Mouse (Mus musculus): ENCODE data around the gene Tmc6. TPM values are rescaled to one million over a fixed set of nuclear protein-coding genes. Genes with fewer than 3 reads are reported as not detected.
"Not testable (repeated sequence)": the region's sequence is repeated elsewhere in the genome, so short reads cannot be mapped to it uniquely, and the experiment has no call there.

The Tmc6 gene
- total RNA-seq (2014; fragmentation: Nextera tagmentation) = 101 and 172 TPM in 2 replicates
- total RNA-seq (2017) = 13.6 and 39.7 TPM in 2 replicates

- peak; percentile 11 for ATAC-seq (replicated peaks; ENCODE audit: low FRiP score, low TSS enrichment, poor library complexity, severe bottlenecking)
These were observed at the start of gene Tmc6, which contains the start of gene Tmc8 for GRCm38 (mm10) chr11:117781993-117782704. TSS of gene Tmc6 (minus strand) at chr11:117782198. TSS of gene Tmc8 (plus strand) at chr11:117782076.

GRCm38 (mm10) chr11:117830401-117830800, 48.4 kb upstream of the Tmc6 start:
- ATAC-seq (replicated peaks; ENCODE audit: low FRiP score, low TSS enrichment, poor library complexity, severe bottlenecking) = peak; percentile 16

GRCm38 (mm10) chr11:117829671-117830215, 47.7 kb upstream of the Tmc6 start:
- ATAC-seq (replicated peaks; ENCODE audit: low FRiP score, low TSS enrichment, poor library complexity, severe bottlenecking) = no peak

- ATAC-seq (replicated peaks; ENCODE audit: low FRiP score, low TSS enrichment, poor library complexity, severe bottlenecking) = peak; percentile 60
These were observed 47.0 kb upstream of the Tmc6 start for GRCm38 (mm10) chr11:117828888-117829604.

DNA sequence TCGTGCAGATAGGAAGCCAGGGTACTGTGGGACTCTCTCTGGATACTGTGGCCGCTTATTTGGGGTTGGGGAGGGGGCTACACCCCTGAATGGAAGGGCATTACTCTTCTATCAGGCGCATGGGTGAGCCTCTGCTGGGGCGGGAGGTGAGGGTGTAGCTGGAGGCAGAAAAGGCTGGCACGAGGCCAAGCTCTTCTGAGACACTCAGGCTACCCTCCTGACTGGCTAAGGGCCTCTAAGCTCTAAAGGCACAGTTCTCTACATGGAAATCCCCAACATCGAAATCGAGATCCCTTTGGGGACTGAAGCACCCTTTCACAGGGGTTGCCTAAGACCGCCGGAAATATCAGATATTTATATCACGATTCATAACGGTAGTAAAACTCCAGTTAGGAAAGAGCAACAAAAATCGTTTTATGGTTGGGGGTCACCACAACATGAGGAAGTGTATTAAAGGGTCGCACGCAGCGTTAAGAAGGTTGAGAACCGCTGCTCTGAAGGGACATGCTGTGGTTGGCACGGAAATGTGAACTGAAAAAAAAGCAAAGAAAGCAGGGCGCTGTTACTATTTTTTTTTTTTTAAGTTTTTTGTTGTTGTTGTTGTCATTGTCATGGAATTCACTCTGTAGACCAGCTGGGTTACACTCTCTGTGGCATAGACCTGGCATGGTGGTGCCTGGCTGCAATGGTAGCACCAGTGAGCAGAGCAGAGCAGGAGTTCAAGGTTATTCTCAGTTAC, 46.3 kb upstream of the Tmc6 start:
- no peak for ATAC-seq (replicated peaks; ENCODE audit: low FRiP score, low TSS enrichment, poor library complexity, severe bottlenecking)

DNA sequence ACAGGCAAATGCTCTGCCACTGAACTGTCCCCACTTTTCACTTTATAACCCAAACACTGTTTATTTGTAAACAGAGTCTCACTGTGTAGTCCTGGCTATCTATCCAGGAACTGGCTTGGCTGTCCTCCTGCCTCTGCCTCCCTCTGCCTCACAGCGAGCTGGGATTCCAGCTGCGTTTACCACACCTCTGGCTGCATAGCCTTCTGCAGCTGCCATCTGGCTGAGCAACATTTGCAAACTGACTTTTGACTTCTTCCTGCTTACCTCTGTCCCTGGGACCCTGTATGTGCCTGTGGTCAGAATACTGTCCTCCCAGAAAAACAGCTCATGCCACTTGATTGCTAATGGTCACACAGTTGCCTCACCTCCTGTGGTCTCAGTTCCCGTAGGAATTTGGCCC, 45.4 kb upstream of the Tmc6 start:
- no peak for ATAC-seq (replicated peaks; ENCODE audit: low FRiP score, low TSS enrichment, poor library complexity, severe bottlenecking)

GRCm38 (mm10) chr11:117826916-117827315, 44.9 kb upstream of the Tmc6 start:
- no peak for ATAC-seq (replicated peaks; ENCODE audit: low FRiP score, low TSS enrichment, poor library complexity, severe bottlenecking)

- ATAC-seq (replicated peaks; ENCODE audit: low FRiP score, low TSS enrichment, poor library complexity, severe bottlenecking) = no peak
These were observed 44.2 kb upstream of the Tmc6 start for GRCm38 (mm10) chr11:117826164-117826563.

GRCm38 (mm10) chr11:117825333-117826101, 43.5 kb upstream of the Tmc6 start, which contains the start of the genes Afmid and Tk1:
TSS of gene Afmid (plus strand) at chr11:117825924.
TSS of gene Tk1 (minus strand) at chr11:117826092.
- peak; percentile 32 for ATAC-seq (replicated peaks; ENCODE audit: low FRiP score, low TSS enrichment, poor library complexity, severe bottlenecking)

DNA sequence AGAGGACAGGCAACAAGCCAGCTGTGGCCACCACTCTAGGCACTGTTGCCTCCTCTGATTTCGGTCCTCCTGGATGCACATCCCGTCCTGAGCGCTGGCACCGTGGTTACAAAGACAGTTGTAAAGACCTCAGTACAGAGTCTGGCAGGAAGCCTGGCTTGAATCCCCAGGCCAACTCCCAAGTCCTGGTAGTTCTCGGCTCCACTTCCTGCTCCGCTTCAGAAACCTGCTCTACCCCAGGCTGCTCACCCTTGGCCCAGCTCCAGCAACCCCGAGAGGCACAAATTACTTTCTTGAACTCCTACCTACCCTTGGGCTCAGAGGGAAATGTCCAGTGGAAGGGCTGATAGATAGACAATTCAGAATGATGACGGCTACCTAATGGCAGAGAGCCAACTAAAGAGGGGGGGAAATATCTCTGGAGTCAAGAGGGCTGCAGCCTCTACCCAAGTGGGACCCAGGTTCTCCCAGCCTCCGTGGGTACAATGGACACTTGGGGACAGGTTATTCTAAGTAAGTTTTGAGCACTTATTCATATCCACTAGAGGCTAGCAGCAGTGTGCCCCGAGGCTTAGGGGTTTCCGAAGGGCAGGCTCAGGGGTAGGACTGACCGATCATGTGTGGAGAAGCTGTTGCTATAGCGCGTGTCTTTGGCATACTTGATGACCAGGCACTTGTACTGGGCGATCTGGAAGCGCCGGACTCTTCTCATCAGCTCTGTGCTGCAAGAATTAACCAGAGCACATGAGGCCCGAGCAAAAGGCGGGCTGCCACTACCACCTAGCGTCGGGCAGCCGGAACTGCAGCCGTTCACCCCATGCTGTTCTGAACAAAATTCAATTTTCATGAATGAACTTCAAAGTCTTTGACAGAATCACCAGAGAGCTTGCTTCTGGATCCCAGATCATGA, 42.3 kb upstream of the Tmc6 start:
- ATAC-seq (replicated peaks; ENCODE audit: low FRiP score, low TSS enrichment, poor library complexity, severe bottlenecking) = 0 out of 2 replicates have a peak, but pooled peaks have one; percentile 18

DNA sequence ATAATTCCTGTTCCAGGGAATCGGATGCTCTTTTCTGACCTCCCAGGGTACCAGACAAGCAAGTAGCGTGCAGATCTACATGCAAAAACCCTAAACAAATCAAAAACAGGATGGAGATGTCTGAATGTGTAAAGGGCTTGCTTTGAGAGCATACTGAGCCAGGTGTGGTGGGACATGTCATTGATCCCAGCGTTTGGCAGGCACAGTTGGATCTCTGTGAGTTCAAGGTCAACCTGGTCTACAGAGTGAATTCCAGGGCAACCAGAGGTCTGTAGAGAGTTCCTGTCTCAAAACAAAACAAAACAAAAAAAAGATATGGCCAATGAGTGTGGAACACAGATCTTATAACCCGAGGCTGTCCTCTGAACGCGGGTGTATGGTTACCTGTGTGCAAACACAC, 41.4 kb upstream of the Tmc6 start:
- ATAC-seq (replicated peaks; ENCODE audit: low FRiP score, low TSS enrichment, poor library complexity, severe bottlenecking) = no peak

GRCm38 (mm10) chr11:117822728-117823241, 40.8 kb upstream of the Tmc6 start:
- no peak for ATAC-seq (replicated peaks; ENCODE audit: low FRiP score, low TSS enrichment, poor library complexity, severe bottlenecking)

DNA sequence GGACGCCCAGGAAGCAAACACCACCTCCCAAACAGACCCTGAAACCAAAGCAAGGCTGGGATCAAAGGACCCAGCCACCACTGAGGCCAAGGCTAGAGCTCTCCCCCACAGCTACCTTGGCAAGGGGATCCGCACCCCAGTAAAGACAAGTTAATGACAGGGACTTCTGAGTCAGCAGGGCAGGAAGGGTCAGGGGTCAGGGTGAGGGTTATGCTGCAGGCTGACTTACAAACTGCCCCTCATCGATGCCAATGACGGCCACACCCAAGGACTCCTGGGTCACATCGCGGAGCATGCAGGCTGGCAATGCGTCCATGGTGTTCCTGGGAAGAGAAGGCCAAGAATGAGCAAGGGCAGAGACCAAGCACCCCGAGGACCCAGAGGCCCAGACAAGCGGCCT, 39.9 kb upstream of the Tmc6 start:
- no peak for ATAC-seq (replicated peaks; ENCODE audit: low FRiP score, low TSS enrichment, poor library complexity, severe bottlenecking)

DNA sequence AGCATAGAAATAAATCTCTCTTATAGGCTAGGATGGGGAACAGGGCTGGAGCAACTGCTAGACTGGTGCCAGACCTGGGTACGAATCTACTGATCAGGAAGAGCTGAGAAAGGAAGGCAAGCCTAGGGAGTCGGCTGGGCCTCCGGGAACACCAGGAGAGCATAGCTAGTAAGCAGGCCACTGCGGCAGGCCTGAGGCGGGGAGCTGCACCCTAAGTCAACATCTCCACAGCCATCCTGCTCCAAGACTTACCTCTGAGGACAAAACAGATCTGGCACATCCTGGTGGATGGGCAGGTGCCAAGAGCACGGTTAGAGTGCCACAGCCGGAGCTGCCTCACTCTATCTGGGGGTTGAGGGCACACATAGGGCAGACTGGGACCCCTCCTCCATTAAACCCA, 38.2 kb upstream of the Tmc6 start:
- ATAC-seq (replicated peaks; ENCODE audit: low FRiP score, low TSS enrichment, poor library complexity, severe bottlenecking) = no peak

DNA sequence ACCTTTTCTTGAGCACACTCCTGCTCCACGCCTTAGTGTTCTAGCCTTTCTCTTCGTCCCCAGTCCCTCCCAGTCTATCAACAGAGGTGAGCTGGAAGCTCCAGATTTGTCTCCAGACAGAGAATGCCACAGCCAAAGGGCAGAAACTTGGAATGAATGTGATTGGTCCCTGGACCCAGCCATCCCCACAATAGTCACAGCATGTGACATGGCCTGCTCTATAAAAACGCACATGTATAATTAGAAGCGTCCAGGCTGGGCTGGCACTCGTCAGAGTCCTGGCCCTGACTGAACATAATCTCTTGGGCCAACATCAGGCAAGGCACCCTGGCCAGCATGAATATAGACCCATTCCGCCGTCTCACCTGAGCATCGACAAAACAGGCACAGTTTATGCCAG, 37.1 kb upstream of the Tmc6 start:
- ATAC-seq (replicated peaks; ENCODE audit: low FRiP score, low TSS enrichment, poor library complexity, severe bottlenecking) = no peak

DNA sequence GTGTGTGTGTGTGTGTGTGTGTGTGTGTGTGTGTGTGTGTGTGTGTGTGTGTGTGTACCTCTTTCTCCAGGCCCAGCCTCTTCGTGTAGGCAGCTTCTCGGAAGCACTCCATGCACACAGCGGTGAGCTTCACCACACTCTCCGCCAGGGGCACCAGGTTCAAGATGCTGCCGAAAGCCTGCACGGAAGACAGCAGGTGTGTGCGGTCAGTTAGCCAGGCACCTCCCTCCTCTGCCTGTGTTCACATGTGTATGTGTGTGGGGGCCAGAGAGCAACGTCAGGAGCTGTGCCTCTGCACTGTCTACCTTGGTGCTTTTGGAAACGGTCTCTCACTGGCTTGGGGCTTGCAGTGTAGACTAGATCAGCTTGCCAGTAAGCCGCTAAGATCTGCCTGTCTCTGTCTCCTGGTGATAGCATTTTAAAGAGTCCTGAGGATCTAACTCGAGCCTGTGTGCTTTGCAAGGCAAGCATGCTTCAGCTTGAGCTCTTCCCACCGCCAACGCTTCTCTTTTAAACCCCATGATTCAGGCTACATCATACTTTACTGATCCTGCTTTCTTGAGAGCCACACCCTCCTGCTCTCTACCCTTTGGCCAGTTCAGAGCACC, 34.5 kb upstream of the Tmc6 start:
- ATAC-seq (replicated peaks; ENCODE audit: low FRiP score, low TSS enrichment, poor library complexity, severe bottlenecking) = 0 out of 2 replicates have a peak, but pooled peaks have one; percentile 26

DNA sequence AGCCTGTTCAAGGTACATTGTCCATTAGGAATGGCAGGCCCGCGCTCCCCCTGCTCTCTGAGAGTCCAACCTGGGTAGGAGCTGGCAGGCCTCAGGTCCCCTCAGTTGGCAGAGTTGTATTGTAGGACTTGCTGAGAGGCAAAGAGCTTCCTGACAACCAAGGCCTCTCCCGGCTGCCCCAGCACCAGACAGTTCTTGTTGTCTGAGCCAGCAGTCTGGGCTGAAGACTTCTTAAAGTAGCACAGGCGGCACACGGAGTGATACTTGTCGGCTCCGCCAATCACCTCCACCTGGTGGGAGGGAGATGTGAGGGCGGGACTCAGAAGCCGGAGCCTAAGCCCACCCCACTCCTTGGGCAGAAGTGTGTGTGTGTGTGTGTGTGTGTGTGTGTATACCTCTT, 33.9 kb upstream of the Tmc6 start:
- ATAC-seq (replicated peaks; ENCODE audit: low FRiP score, low TSS enrichment, poor library complexity, severe bottlenecking) = not testable (repeated sequence)
